Mouse (Mus musculus): ENCODE measurements at regions not wholly inside any gene's neighbourhood (a gene's known extent, or its start where the extent isn't known, plus 50 kb on each side); places are given as distances from the start of the nearest gene placed in this dataset.

DNA sequence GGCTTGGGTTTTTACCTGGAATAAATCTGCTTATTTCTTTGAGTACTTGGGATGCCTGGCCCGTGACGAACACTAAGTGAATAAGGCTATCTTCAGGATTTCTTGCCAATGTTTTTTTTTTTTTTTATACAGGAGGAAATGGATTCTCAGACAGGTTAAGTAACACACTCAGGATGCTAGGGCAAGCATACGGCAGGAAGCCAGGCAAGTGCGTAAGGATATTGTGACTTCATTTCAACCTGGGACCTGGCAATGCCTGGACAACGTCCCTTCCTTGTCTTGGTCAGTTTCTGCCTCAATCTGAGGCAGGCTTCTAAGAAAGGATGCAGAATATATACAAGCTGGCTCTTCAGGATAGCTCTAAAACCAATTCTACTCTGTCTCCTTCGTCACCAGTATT lies 246.5 kb downstream of the Plpp3 start:
- Histone ChIP-seq H3K36me3 (ENCODE audit: control insufficient read depth, insufficient read depth, low read length) (no peaks in the 10 kb centered on the region), H3K27me3 (replicated peaks; ENCODE audit: control insufficient read depth, insufficient read depth, low read length) (no peaks in the 10 kb centered on the region), H3K4me1 (ENCODE audit: control insufficient read depth, insufficient read depth, low read length) (peaks cover 11% of the 10 kb centered on the region), H3K4me3 (ENCODE audit: insufficient read depth, low read depth, low read length) (no peak overlapping the region), H3K27ac (ENCODE audit: insufficient read depth, low read depth, low read length) (peak overlapping the region; percentile 63)
- no peak for TF ChIP-seq POLR2A (IDR thresholded peaks at IDR 0.05; ENCODE audit: low read depth, low read length)
- no peak for TF ChIP-seq CTCF (conservative IDR thresholded peaks at IDR 0.05; ENCODE audit: insufficient read depth, insufficient read length, low read depth, low read length)
- WGBS: 41% methylated on average over 6 of the region's 6 CpGs
- DNase-seq: peak; percentile 47

DNA sequence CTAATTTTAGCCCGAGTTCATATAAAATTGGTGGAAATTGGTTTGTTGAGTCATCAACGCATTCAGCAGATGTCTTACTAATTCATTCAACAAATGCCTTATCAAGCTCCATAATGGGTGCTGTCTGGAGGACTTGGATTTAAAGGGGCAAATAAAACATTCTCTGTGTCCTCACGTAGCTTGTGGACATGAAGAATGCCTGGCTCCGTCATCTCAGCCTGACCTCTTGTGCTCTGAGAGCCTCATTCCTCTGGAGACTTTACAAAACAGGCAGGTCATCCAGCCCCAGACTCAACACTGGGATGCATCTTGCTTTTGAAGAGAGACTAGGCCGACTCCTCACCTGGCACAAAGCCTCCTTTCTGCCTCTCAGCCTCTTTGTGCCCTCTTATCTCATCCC lies 248.6 kb downstream of the Plpp3 start:
- WGBS: 90% methylated on average over 5 of the region's 5 CpGs
- Histone ChIP-seq H3K27me3 (replicated peaks; ENCODE audit: control insufficient read depth, insufficient read depth, low read length) (no peaks in the 10 kb centered on the region), H3K4me1 (ENCODE audit: control insufficient read depth, insufficient read depth, low read length) (peaks cover 11% of the 10 kb centered on the region), H3K27ac (ENCODE audit: insufficient read depth, low read depth, low read length) (no peak overlapping the region), H3K36me3 (ENCODE audit: control insufficient read depth, insufficient read depth, low read length) (no peaks in the 10 kb centered on the region), H3K4me3 (ENCODE audit: insufficient read depth, low read depth, low read length) (no peak overlapping the region)
- DNase-seq: no peak
- TF ChIP-seq CTCF (conservative IDR thresholded peaks at IDR 0.05; ENCODE audit: insufficient read depth, insufficient read length, low read depth, low read length): no peak
- no peak for TF ChIP-seq POLR2A (IDR thresholded peaks at IDR 0.05; ENCODE audit: low read depth, low read length)

- H3K27me3 ChIP-seq (replicated peaks; ENCODE audit: control insufficient read depth, insufficient read depth, low read length): no peaks in the 10 kb centered on the region
- peaks cover 11% of the 10 kb centered on the region for H3K4me1 ChIP-seq (ENCODE audit: control insufficient read depth, insufficient read depth, low read length)
- no peak for DNase-seq
- WGBS: 71% methylated on average over 14 of the region's 14 CpGs
- no peak overlapping the region for H3K27ac ChIP-seq (ENCODE audit: insufficient read depth, low read depth, low read length)
- TF ChIP-seq POLR2A (IDR thresholded peaks at IDR 0.05; ENCODE audit: low read depth, low read length): no peak
- no peak for TF ChIP-seq CTCF (conservative IDR thresholded peaks at IDR 0.05; ENCODE audit: insufficient read depth, insufficient read length, low read depth, low read length)
- H3K36me3 ChIP-seq (ENCODE audit: control insufficient read depth, insufficient read depth, low read length): no peaks in the 10 kb centered on the region
- no peak overlapping the region for H3K4me3 ChIP-seq (ENCODE audit: insufficient read depth, low read depth, low read length)
Measured at GRCm38 (mm10) chr4:105406786-105407464, 249.8 kb downstream of the Plpp3 start.

DNA sequence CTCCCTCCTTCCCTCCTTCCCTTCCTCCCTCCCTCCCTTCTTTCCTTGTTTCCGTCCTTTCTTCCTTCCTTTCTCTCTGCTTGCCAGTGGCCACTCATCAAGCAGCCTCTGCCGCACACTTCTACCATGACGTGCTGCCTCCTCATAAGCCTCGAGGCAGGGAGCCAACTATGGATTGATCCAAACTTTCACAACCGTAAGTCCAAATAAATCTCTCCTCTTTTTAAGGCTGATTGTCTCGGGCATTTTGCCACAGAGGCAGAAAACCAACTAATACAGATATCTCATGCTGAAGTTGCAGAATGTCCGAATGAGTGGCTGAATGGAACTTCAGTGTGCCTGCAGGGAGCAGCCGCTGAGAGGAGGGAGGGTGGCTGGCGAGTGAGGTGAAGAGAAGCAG lies 251.7 kb downstream of the Plpp3 start:
- no peak for DNase-seq
- WGBS: 85% methylated on average over 9 of the region's 9 CpGs
- no peaks in the 10 kb centered on the region for H3K36me3 ChIP-seq (ENCODE audit: control insufficient read depth, insufficient read depth, low read length)
- H3K27me3 ChIP-seq (replicated peaks; ENCODE audit: control insufficient read depth, insufficient read depth, low read length): no peaks in the 10 kb centered on the region
- TF ChIP-seq CTCF (conservative IDR thresholded peaks at IDR 0.05; ENCODE audit: insufficient read depth, insufficient read length, low read depth, low read length) (no peak), POLR2A (IDR thresholded peaks at IDR 0.05; ENCODE audit: low read depth, low read length) (no peak)
- no peak overlapping the region for H3K4me3 ChIP-seq (ENCODE audit: insufficient read depth, low read depth, low read length)
- peaks cover 1% of the 10 kb centered on the region for H3K4me1 ChIP-seq (ENCODE audit: control insufficient read depth, insufficient read depth, low read length)
- H3K27ac ChIP-seq (ENCODE audit: insufficient read depth, low read depth, low read length): no peak overlapping the region

- no peak overlapping the region for H3K4me3 ChIP-seq (ENCODE audit: insufficient read depth, low read depth, low read length)
- 83% methylated on average over 3 of the region's 3 CpGs for WGBS
- no peak for TF ChIP-seq CTCF (conservative IDR thresholded peaks at IDR 0.05; ENCODE audit: insufficient read depth, insufficient read length, low read depth, low read length)
- no peak for TF ChIP-seq POLR2A (IDR thresholded peaks at IDR 0.05; ENCODE audit: low read depth, low read length)
- no peak overlapping the region for H3K27ac ChIP-seq (ENCODE audit: insufficient read depth, low read depth, low read length)
- 0 out of 2 replicates have a peak, but pooled peaks cover 2% of the 10 kb centered on the region for H3K4me1 ChIP-seq (ENCODE audit: control insufficient read depth, insufficient read depth, low read length)
- H3K27me3 ChIP-seq (replicated peaks; ENCODE audit: control insufficient read depth, insufficient read depth, low read length): no peaks in the 10 kb centered on the region
- H3K36me3 ChIP-seq (ENCODE audit: control insufficient read depth, insufficient read depth, low read length): no peaks in the 10 kb centered on the region
- peak; percentile 54 for DNase-seq
Measured at GRCm38 (mm10) chr4:105417166-105417565, 260.0 kb downstream of the Plpp3 start.

- Histone ChIP-seq H3K4me3 (ENCODE audit: insufficient read depth, low read depth, low read length) (no peak overlapping the region), H3K4me1 (ENCODE audit: control insufficient read depth, insufficient read depth, low read length) (peaks cover 12% of the 10 kb centered on the region), H3K36me3 (ENCODE audit: control insufficient read depth, insufficient read depth, low read length) (no peaks in the 10 kb centered on the region), H3K27ac (ENCODE audit: insufficient read depth, low read depth, low read length) (no peak overlapping the region), H3K27me3 (replicated peaks; ENCODE audit: control insufficient read depth, insufficient read depth, low read length) (no peaks in the 10 kb centered on the region)
- TF ChIP-seq CTCF (conservative IDR thresholded peaks at IDR 0.05; ENCODE audit: insufficient read depth, insufficient read length, low read depth, low read length) (no peak), POLR2A (IDR thresholded peaks at IDR 0.05; ENCODE audit: low read depth, low read length) (no peak)
- no peak for DNase-seq
- WGBS: 48% methylated on average over 7 of the region's 7 CpGs
Measured at GRCm38 (mm10) chr4:105422466-105422865, 265.3 kb downstream of the Plpp3 start.

- 55% methylated on average over 3 of the region's 3 CpGs for WGBS
- Histone ChIP-seq H3K4me1 (ENCODE audit: control insufficient read depth, insufficient read depth, low read length) (peaks cover 12% of the 10 kb centered on the region), H3K36me3 (ENCODE audit: control insufficient read depth, insufficient read depth, low read length) (no peaks in the 10 kb centered on the region), H3K27ac (ENCODE audit: insufficient read depth, low read depth, low read length) (peak overlapping the region; percentile 86), H3K27me3 (replicated peaks; ENCODE audit: control insufficient read depth, insufficient read depth, low read length) (no peaks in the 10 kb centered on the region), H3K4me3 (ENCODE audit: insufficient read depth, low read depth, low read length) (no peak overlapping the region)
- TF ChIP-seq CTCF (conservative IDR thresholded peaks at IDR 0.05; ENCODE audit: insufficient read depth, insufficient read length, low read depth, low read length) (no peak), POLR2A (IDR thresholded peaks at IDR 0.05; ENCODE audit: low read depth, low read length) (no peak)
- peak; percentile 66 for DNase-seq
Measured at GRCm38 (mm10) chr4:105423727-105424201, 266.6 kb downstream of the Plpp3 start.
